Mouse (Mus musculus) heart, postnatal 25 days (tissue): ENCODE results near the gene Naip5. TPM values are rescaled to one million over a fixed set of nuclear protein-coding genes. Genes with fewer than 3 reads are reported as not detected.
"Not testable (repeated sequence)": the region's sequence is repeated elsewhere in the genome, so short reads cannot be mapped to it uniquely, and the experiment has no call there.

Experiments
- DNase-seq: peaks from one replicate; pipeline ENCODE4 v3.0.0; 2022; ENCODE audit warnings: low spot score
- intact Hi-C: fragments of 180-260 bp; cut with DNase I; formaldehyde crosslinking; loops from one replicate; pipeline ENCODE4 v1.15.1; 2025
- total RNA-seq, 2 experiments: library from RNA; stranded (reverse); gene quantifications; 2 replicates each; pipeline ENCODE4 v1.2.3; 2021

Naip5 gene
- total RNA-seq, result under 1 TPM; 0.25 to 0.34 TPM

GRCm38 (mm10) chr13:100246223-100246622 is at the start of gene Naip5:
Gene Naip5, minus strand, starts transcription at chr13:100246323.
- intact Hi-C loops, DNase-seq: not testable (repeated sequence)

- no peak for DNase-seq
- intact Hi-C loops, result no loop called here
Observed at GRCm38 (mm10) chr13:100284611-100285010, 38.5 kb upstream of the Naip5 start.

- intact Hi-C loops, DNase-seq: not testable (repeated sequence)
Observed at GRCm38 (mm10) chr13:100271474-100272132, 25.5 kb upstream of the Naip5 start.

GRCm38 (mm10) chr13:100256996-100257395 is 10.9 kb upstream of the Naip5 start:
- intact Hi-C loops, DNase-seq: not testable (repeated sequence)

- intact Hi-C loops, DNase-seq: not testable (repeated sequence)
Observed at GRCm38 (mm10) chr13:100255925-100256324, 9.8 kb upstream of the Naip5 start.

GRCm38 (mm10) chr13:100251897-100252296 is 5.8 kb upstream of the Naip5 start:
- intact Hi-C loops, DNase-seq: not testable (repeated sequence)

GRCm38 (mm10) chr13:100246896-100247519 is 885 bp upstream of the Naip5 start:
- DNase-seq, intact Hi-C loops: not testable (repeated sequence)

GRCm38 (mm10) chr13:100243702-100244101 is 2.4 kb downstream of the Naip5 start:
- intact Hi-C loops, result no loop called here
- no peak for DNase-seq

GRCm38 (mm10) chr13:100213683-100214082 is 32.4 kb downstream of the Naip5 start:
- intact Hi-C loops, DNase-seq: not testable (repeated sequence)

- intact Hi-C loops, result no loop called here
- DNase-seq, result no peak
Observed at GRCm38 (mm10) chr13:100210540-100210939, 35.6 kb downstream of the Naip5 start.

GRCm38 (mm10) chr13:100203319-100203718 is 42.8 kb downstream of the Naip5 start:
- no peak for DNase-seq
- intact Hi-C loops, result no loop called here

- intact Hi-C loops, DNase-seq: not testable (repeated sequence)
Observed at GRCm38 (mm10) chr13:100201659-100202333, 44.3 kb downstream of the Naip5 start, which contains the start of gene Naip2. Gene Naip2, minus strand, starts transcription at chr13:100202092.

GRCm38 (mm10) chr13:100200778-100201177 is 45.3 kb downstream of the Naip5 start:
- intact Hi-C loops, result no loop called here

GRCm38 (mm10) chr13:100195421-100195820 is 50.7 kb downstream of the Naip5 start:
- no peak for DNase-seq
- intact Hi-C loops, result no loop called here

More at GRCm38 (mm10) chr13:100200778-100201177, 45.3 kb downstream of the Naip5 start:
- DNase-seq, result no peak

- intact Hi-C loops, result not testable (repeated sequence)
Observed at GRCm38 (mm10) chr13:100183111-100183510, 63.0 kb downstream of the Naip5 start.

GRCm38 (mm10) chr13:100174360-100174759 is 71.8 kb downstream of the Naip5 start:
- intact Hi-C loops, DNase-seq: not testable (repeated sequence)

More at GRCm38 (mm10) chr13:100183111-100183510, 63.0 kb downstream of the Naip5 start:
- not testable (repeated sequence) for DNase-seq

GRCm38 (mm10) chr13:100166378-100166777 is 79.7 kb downstream of the Naip5 start:
- DNase-seq, intact Hi-C loops: not testable (repeated sequence)

- intact Hi-C loops, DNase-seq: not testable (repeated sequence)
Observed at GRCm38 (mm10) chr13:100162467-100162866, 83.7 kb downstream of the Naip5 start.
